Mouse (Mus musculus): ENCODE results near the gene Tnnc1. TPM values are rescaled to one million over a fixed set of nuclear protein-coding genes. Genes with fewer than 3 reads are reported as not detected.

The Tnnc1 gene
- polyA plus RNA-seq, 1 experiment from 2014 or later = 10.6 TPM

GRCm38 (mm10) chr14:31206472-31206981 is 1.6 kb upstream of the Tnnc1 start:
- Histone ChIP-seq H3K4me2 (replicated peaks; ENCODE audit: low read depth, low read length) (peak overlapping the region; percentile 94), H3K4me1 (ENCODE audit: insufficient read depth, low read length) (peaks cover 17% of the 10 kb centered on the region), H3K9ac (replicated peaks; ENCODE audit: low read length) (peak overlapping the region; percentile 82), H3K36me3 (ENCODE audit: insufficient read depth, low read length) (peaks cover 29% of the 10 kb centered on the region), H3K9me3 (ENCODE audit: low read length) (no peaks in the 10 kb centered on the region), H3K27ac (ENCODE audit: low read length) (peak overlapping the region; percentile 91), H3K4me3 (ENCODE audit: low read length) (peak overlapping the region; percentile 65), H3K27me3 (ENCODE audit: insufficient read depth, low read length) (no peaks in the 10 kb centered on the region)
- 0% methylated on average over 36 of the region's 48 CpGs for WGBS
- peak; percentile 72 for ATAC-seq (ENCODE audit: low FRiP score, low TSS enrichment)

GRCm38 (mm10) chr14:31207070-31207830 is 862 bp upstream of the Tnnc1 start:
- Histone ChIP-seq H3K27ac (ENCODE audit: low read length) (peak overlapping the region; percentile 56), H3K9me3 (ENCODE audit: low read length) (no peaks in the 10 kb centered on the region), H3K9ac (replicated peaks; ENCODE audit: low read length) (peak overlapping the region; percentile 82), H3K27me3 (ENCODE audit: insufficient read depth, low read length) (no peaks in the 10 kb centered on the region), H3K4me1 (ENCODE audit: insufficient read depth, low read length) (peaks cover 17% of the 10 kb centered on the region), H3K4me3 (ENCODE audit: low read length) (peak overlapping the region; percentile 65), H3K36me3 (ENCODE audit: insufficient read depth, low read length) (peaks cover 21% of the 10 kb centered on the region), H3K4me2 (replicated peaks; ENCODE audit: low read depth, low read length) (peak overlapping the region; percentile 87)
- WGBS = 80% methylated on average over 13 of the region's 13 CpGs
- ATAC-seq (ENCODE audit: low FRiP score, low TSS enrichment) = peak; percentile 16

- Histone ChIP-seq H3K27me3 (ENCODE audit: insufficient read depth, low read length) (no peaks in the 10 kb centered on the region), H3K4me3 (ENCODE audit: low read length) (no peak overlapping the region), H3K27ac (ENCODE audit: low read length) (no peak overlapping the region), H3K36me3 (ENCODE audit: insufficient read depth, low read length) (peaks cover 4% of the 10 kb centered on the region), H3K9ac (replicated peaks; ENCODE audit: low read length) (no peak overlapping the region), H3K4me1 (ENCODE audit: insufficient read depth, low read length) (peaks cover 17% of the 10 kb centered on the region), H3K4me2 (replicated peaks; ENCODE audit: low read depth, low read length) (no peak overlapping the region), H3K9me3 (ENCODE audit: low read length) (no peaks in the 10 kb centered on the region)
- ATAC-seq (ENCODE audit: low FRiP score, low TSS enrichment) = no peak
- WGBS = 65% methylated on average over 4 of the region's 4 CpGs
These were observed 1.0 kb downstream of the Tnnc1 start for GRCm38 (mm10) chr14:31209133-31209557.

GRCm38 (mm10) chr14:31211854-31212253 is 3.7 kb downstream of the Tnnc1 start:
- ATAC-seq (ENCODE audit: low FRiP score, low TSS enrichment) = no peak
- no peaks in the 10 kb centered on the region for H3K9me3 ChIP-seq (ENCODE audit: low read length)
- no peaks in the 10 kb centered on the region for H3K36me3 ChIP-seq (ENCODE audit: insufficient read depth, low read length)
- 87% methylated on average over 6 of the region's 6 CpGs for WGBS
- no peaks in the 10 kb centered on the region for H3K27me3 ChIP-seq (ENCODE audit: insufficient read depth, low read length)
- no peak overlapping the region for H3K4me3 ChIP-seq (ENCODE audit: low read length)
- H3K4me1 ChIP-seq (ENCODE audit: insufficient read depth, low read length) = peaks cover 8% of the 10 kb centered on the region
- no peak overlapping the region for H3K4me2 ChIP-seq (replicated peaks; ENCODE audit: low read depth, low read length)
- H3K9ac ChIP-seq (replicated peaks; ENCODE audit: low read length) = no peak overlapping the region
- no peak overlapping the region for H3K27ac ChIP-seq (ENCODE audit: low read length)

- no peaks in the 10 kb centered on the region for H3K27me3 ChIP-seq (ENCODE audit: insufficient read depth, low read length)
- peaks cover 6% of the 10 kb centered on the region; the same call in 1 of the 2 replicates for H3K4me1 ChIP-seq (ENCODE audit: insufficient read depth, low read length)
- no peak overlapping the region for H3K9ac ChIP-seq (replicated peaks; ENCODE audit: low read length)
- H3K9me3 ChIP-seq (ENCODE audit: low read length) = no peaks in the 10 kb centered on the region
- no peak for ATAC-seq (ENCODE audit: low FRiP score, low TSS enrichment)
- H3K36me3 ChIP-seq (ENCODE audit: insufficient read depth, low read length) = no peaks in the 10 kb centered on the region
- no peak overlapping the region for H3K27ac ChIP-seq (ENCODE audit: low read length)
- WGBS = 79% methylated on average over 3 of the region's 3 CpGs
- no peak overlapping the region for H3K4me2 ChIP-seq (replicated peaks; ENCODE audit: low read depth, low read length)
- H3K4me3 ChIP-seq (ENCODE audit: low read length) = no peak overlapping the region
These were observed 4.4 kb downstream of the Tnnc1 start for GRCm38 (mm10) chr14:31212499-31212898.

- Histone ChIP-seq H3K4me2 (replicated peaks; ENCODE audit: low read depth, low read length) (no peak overlapping the region), H3K27ac (ENCODE audit: low read length) (no peak overlapping the region), H3K36me3 (ENCODE audit: insufficient read depth, low read length) (no peaks in the 10 kb centered on the region), H3K9me3 (ENCODE audit: low read length) (no peaks in the 10 kb centered on the region), H3K27me3 (ENCODE audit: insufficient read depth, low read length) (no peaks in the 10 kb centered on the region), H3K4me1 (ENCODE audit: insufficient read depth, low read length) (peaks cover 11% of the 10 kb centered on the region; the same call in 1 of the 2 replicates), H3K9ac (replicated peaks; ENCODE audit: low read length) (0 out of 2 replicates have a peak overlapping the region, but pooled peaks have one; percentile 9), H3K4me3 (ENCODE audit: low read length) (no peak overlapping the region)
- ATAC-seq (ENCODE audit: low FRiP score, low TSS enrichment) = no peak
- 67% methylated on average over 8 of the region's 8 CpGs for WGBS
These were observed 5.8 kb downstream of the Tnnc1 start for GRCm38 (mm10) chr14:31213868-31214267.

- Histone ChIP-seq H3K9me3 (ENCODE audit: low read length) (no peaks in the 10 kb centered on the region), H3K36me3 (ENCODE audit: insufficient read depth, low read length) (no peaks in the 10 kb centered on the region), H3K27ac (ENCODE audit: low read length) (no peak overlapping the region), H3K4me1 (ENCODE audit: insufficient read depth, low read length) (peaks cover 11% of the 10 kb centered on the region; the same call in 1 of the 2 replicates), H3K27me3 (ENCODE audit: insufficient read depth, low read length) (no peaks in the 10 kb centered on the region), H3K9ac (replicated peaks; ENCODE audit: low read length) (no peak overlapping the region), H3K4me2 (replicated peaks; ENCODE audit: low read depth, low read length) (no peak overlapping the region), H3K4me3 (ENCODE audit: low read length) (no peak overlapping the region)
- no peak for ATAC-seq (ENCODE audit: low FRiP score, low TSS enrichment)
- 76% methylated on average over 3 of the region's 3 CpGs for WGBS
These were observed 6.6 kb downstream of the Tnnc1 start for GRCm38 (mm10) chr14:31214684-31215083.

- Histone ChIP-seq H3K4me2 (replicated peaks; ENCODE audit: low read depth, low read length) (no peak overlapping the region; the same call in 1 of the 2 replicates), H3K9me3 (ENCODE audit: low read length) (no peaks in the 10 kb centered on the region), H3K27ac (ENCODE audit: low read length) (no peak overlapping the region), H3K36me3 (ENCODE audit: insufficient read depth, low read length) (no peaks in the 10 kb centered on the region), H3K9ac (replicated peaks; ENCODE audit: low read length) (peak overlapping the region; percentile 37; the same call in 1 of the 2 replicates), H3K27me3 (ENCODE audit: insufficient read depth, low read length) (no peaks in the 10 kb centered on the region), H3K4me1 (ENCODE audit: insufficient read depth, low read length) (peaks cover 11% of the 10 kb centered on the region; the same call in 1 of the 2 replicates), H3K4me3 (ENCODE audit: low read length) (no peak overlapping the region)
- WGBS = 30% methylated on average over 15 of the region's 15 CpGs
- peak; percentile 50; the same call in 1 of the 2 replicates for ATAC-seq (ENCODE audit: low FRiP score, low TSS enrichment)
These were observed 7.3 kb downstream of the Tnnc1 start for GRCm38 (mm10) chr14:31215157-31216002.

GRCm38 (mm10) chr14:31216846-31217245 is 8.7 kb downstream of the Tnnc1 start, which contains the start of gene Nisch:
Gene Nisch, minus strand, starts transcription at chr14:31216946.
- H3K9me3 ChIP-seq (ENCODE audit: low read length) = no peaks in the 10 kb centered on the region
- no peaks in the 10 kb centered on the region for H3K27me3 ChIP-seq (ENCODE audit: insufficient read depth, low read length)
- H3K4me2 ChIP-seq (replicated peaks; ENCODE audit: low read depth, low read length) = peak within 1 kb of the TSS; percentile 40
- no peak for ATAC-seq (ENCODE audit: low FRiP score, low TSS enrichment)
- peak within 1 kb of the TSS; percentile 29 for H3K4me3 ChIP-seq (ENCODE audit: low read length)
- no peaks in the 10 kb centered on the region for H3K36me3 ChIP-seq (ENCODE audit: insufficient read depth, low read length)
- H3K27ac ChIP-seq (ENCODE audit: low read length) = 0 out of 2 replicates have a peak within 1 kb of the TSS, but pooled peaks have one; percentile 38
- H3K9ac ChIP-seq (replicated peaks; ENCODE audit: low read length) = peak within 1 kb of the TSS; percentile 56
- WGBS = 67% methylated on average over 2 of the region's 2 CpGs
- peaks cover 11% of the 10 kb centered on the region; the same call in 1 of the 2 replicates for H3K4me1 ChIP-seq (ENCODE audit: insufficient read depth, low read length)
